Mouse (Mus musculus): ENCODE data around the gene Magee1. TPM values are rescaled to one million over a fixed set of nuclear protein-coding genes. Genes with fewer than 3 reads are reported as not detected.

The Magee1 gene
- polyA plus RNA-seq, 1 experiment from 2014 or later, result 82.3 TPM

- Histone ChIP-seq H3K36me3 (ENCODE audit: poor library complexity, severe bottlenecking) (no peaks in the 10 kb centered on the region), H3K4me2 (no peak overlapping the region), H3K4me3 (no peak overlapping the region), H3K9me3 (replicated peaks) (no peaks in the 10 kb centered on the region), H3K27me3 (peaks cover 22% of the 10 kb centered on the region; the same call in 1 of the 2 replicates), H3K9ac (no peak overlapping the region), H3K4me1 (no peaks in the 10 kb centered on the region), H3K27ac (no peak overlapping the region)
- WGBS, result 75% methylated on average over 2 of the region's 2 CpGs
- ATAC-seq, result no peak
Measured at GRCm38 (mm10) chrX:105167217-105167616, 47.0 kb downstream of the Magee1 start.

Other genes starting within 250 kb of the Magee1 start
- gene Pbdc1, start 40.6 kb upstream of the Magee1 start, polyA plus RNA-seq (2015; fragmentation: Nextera tagmentation; extraction: Ambion mirVana), result 51.7 and 55.0 TPM in 2 replicates